Mouse (Mus musculus) thymus, postnatal 0 days (tissue): ENCODE measurements around the gene 4933430I17Rik. TPM values are rescaled to one million over a fixed set of nuclear protein-coding genes. Genes with fewer than 3 reads are reported as not detected.
"Not testable (repeated sequence)": the region's sequence is repeated elsewhere in the genome, so short reads cannot be mapped to it uniquely, and the experiment has no call there.

Experiments used
- DNase-seq: peaks from one replicate; pipeline ENCODE4 v3.0.0-alpha.2; 2015; ENCODE audit warnings: low spot score
- polyA plus RNA-seq: library from polyadenylated mRNA; unstranded; fragments of >200 nt; fragmentation: Nextera tagmentation; extraction: Ambion mirVana; gene quantifications from 2 replicates; pipeline ENCODE4 v1.2.1, GENCODE M21; 2015

Gene 4933430I17Rik
- polyA plus RNA-seq, 1 experiment from 2014 or later, result 0.49 TPM

DNA sequence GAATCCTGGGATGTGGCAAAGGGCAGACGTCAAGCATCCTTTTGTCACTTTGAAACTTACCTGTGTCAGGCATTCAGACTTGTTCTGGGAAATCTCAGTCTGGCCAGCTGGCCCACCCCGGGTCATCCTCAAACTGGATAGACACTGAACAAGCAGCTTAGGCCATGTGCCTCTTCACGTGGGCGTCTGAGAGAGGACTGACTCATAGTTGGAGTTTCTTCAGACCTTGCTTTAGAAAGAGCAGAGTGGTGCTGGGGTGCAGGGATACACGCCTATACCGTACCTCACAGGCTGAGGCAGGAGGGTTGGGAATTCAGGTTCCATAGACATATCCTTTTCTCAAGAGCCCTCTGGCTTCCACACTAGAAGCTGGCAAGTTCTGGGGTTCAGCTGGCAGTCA lies 18.6 kb downstream of the 4933430I17Rik start:
- no peak for DNase-seq

DNA sequence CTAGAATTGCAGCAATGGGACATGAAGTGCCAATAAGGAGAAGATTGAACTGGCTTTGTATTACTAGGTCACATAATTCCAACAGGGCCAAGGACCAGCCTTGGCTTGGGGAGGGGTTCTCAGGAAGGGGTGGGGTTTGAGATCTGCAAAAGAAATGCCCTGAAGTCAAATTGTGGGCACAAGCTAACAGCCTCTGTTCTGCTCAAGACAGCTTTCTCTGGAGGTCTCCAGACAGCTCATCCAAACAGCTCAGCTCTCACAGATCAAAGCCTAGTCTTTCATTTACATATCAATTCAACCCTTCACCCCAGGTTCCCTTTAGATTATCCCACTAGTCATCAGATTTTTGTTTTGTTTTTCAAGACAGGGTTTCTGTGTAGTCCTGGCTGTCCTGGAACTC lies 19.6 kb downstream of the 4933430I17Rik start:
- no peak for DNase-seq

DNA sequence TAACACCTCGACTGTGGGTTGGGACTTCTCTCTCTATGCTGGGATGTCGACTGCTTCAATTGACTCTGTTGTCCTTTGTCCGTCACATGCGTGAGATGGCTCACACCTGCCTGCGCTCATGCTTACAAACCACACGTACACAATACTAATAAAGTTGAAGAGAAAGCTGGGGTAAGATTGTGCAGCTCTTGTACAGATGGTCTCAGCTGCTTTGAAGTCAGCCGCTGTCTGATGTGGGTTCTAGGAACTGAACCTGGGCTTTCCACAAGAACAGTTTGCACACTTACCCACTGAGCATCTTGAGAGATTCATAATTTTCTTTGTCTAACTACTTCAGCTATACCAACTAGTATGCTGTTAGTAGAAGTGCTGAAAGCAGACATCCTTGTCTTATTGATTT lies 26.8 kb downstream of the 4933430I17Rik start:
- peak; percentile 72 for DNase-seq

DNA sequence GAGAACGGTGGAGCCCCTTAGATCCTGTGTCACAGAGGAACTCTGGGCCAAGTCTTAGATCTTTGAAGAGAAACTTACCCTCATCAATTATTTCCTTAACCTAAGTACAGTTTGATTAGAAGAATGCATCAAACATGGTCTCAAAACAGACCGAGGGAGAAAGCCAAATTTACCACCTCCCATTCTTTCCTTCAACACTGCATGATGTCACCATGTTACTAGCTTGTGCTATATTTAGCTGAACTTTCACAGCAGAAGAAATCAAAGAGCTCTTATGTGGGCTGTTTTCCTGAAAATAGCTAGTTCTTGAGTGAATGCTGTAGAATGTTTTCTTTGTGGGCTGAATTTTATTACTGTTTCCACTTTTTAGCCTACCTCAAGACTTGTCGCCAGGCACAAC lies 32.3 kb downstream of the 4933430I17Rik start:
- peak; percentile 15 for DNase-seq

DNA sequence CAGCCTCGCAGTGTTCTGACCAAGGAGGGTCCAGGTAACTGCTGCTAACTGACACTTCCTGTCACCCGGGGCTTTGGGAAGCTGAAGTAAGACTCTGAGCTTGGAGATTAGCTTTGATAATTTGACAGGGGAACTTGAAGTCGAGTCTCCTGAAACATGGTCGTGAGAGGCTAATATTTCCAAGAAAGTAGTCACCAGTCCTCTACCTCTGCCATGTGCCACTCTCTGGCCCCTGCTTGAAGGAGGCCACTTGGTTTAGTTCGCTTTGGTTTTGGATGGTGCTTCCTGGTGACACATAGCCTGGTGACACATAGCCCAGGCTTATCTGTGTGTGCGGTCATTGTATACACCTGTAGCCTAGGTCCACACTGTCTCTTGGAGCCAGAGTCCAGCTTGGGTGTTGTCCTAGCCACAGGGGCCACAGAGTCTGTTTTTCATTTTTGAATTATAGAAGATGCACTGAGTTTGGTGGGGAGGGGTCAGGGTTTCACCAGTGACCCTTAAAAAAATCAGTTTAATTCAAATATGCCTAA lies 34.7 kb downstream of the 4933430I17Rik start, which contains the start of gene Rgs3:
TSS of gene Rgs3 (plus strand) at position 51 of the 533 bp plus-strand sequence.
- DNase-seq, result no peak

DNA sequence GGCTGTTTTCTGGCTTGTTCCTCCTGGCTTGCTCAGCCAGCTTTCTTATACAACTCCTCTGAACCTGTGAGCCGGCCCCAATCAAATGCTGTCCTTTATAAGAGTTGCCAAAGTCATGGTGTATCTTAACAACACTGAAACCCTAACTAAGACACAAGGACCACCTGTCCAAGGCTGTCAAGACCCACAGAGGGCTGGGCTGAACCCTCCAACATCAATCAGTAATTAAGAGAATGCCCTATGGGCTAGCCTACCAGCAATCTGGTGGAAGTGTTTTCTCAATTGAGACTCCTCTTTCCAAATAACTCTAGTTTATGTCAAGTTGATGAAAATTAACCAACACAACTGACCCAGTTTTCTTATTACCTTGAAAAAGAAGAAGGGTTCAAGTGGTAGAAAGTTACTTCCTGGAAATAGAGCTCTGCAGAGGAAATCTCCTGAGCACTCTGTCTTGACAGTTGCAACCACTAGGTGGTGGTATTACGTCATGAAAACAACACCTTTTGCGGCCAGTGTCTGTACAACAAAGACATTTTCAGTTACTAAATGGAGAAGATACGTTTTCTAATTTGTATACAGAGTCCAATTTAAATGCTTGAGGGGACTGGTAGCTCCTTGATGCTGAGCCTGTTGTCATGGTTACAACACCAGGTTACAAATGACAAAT lies 35.9 kb downstream of the 4933430I17Rik start:
- DNase-seq, result peak; percentile 89

DNA sequence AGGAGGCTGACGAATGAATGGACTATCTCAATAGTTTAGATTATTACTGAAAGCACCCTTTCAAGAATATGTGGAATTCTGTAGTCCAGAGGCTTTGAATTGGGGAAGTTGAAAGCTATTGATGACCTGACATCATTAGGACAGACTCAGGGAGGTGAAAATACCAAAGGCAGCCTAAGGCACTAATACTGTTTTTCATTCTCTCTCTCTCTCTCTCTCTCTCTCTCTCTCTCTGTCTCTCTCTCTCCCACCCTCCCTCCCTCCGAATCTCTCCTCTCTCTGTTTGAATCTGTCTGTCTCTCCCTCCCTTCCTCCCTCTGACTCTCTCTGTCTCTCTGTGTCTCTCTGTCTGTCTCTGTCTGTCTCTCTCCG lies 36.4 kb downstream of the 4933430I17Rik start:
- DNase-seq, result no peak

DNA sequence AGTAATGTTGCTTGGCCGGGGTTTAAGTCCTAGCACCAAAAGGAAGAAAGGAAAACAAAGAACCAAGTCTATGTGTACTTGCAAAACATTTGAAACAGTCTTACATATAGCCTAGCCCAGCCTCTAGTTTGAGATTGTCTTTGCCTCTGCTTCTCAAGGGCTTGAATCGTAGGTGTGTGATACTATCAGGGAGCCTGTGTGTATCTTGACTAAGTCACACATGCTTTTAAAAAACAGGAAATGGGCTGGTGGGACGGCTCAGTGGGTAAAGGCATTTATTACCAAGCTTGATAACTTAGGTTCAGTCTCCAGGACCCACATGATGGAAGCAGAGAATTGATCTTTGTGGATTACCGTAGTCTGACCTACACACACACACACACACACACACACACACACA lies 36.8 kb downstream of the 4933430I17Rik start:
- DNase-seq, result peak; percentile 53

DNA sequence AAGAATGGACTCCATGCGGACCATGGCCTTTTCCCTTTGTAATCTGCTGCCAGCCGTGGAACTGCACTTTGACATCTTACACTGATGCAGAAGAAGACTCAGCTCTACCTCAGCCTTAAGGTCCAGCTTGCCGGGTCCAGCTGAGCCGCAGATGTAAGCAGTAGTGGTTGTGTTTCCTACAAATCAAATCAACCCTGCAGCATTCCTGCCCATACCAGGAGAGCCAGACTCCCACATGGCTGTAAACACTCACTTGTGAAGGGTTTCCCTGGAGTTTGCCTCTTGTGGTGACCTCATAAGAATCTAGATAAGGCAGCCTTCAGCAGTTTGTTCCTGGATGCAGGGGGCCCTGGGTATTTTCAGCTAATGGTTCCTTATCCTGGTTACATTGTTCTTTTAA lies 41.4 kb downstream of the 4933430I17Rik start:
- no peak for DNase-seq

DNA sequence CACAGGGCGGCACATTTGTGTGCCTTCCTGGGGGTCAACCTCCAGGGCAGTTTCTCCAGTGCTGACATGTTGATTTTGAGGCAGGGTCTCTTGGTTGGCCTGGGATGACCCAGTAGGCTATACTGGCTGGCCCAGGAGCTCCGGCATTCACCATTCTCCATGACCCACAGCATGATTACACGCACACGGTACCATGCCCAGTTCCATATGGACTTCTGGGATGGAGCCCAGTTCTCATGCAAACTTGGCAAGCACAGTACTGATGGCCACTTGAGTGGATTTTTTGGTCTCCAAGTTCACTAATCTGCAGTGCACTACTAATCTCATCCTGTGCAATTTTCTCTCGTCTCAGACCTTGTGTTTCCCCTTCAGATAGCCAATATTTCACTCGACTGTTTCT lies 42.5 kb downstream of the 4933430I17Rik start:
- DNase-seq, result no peak

DNA sequence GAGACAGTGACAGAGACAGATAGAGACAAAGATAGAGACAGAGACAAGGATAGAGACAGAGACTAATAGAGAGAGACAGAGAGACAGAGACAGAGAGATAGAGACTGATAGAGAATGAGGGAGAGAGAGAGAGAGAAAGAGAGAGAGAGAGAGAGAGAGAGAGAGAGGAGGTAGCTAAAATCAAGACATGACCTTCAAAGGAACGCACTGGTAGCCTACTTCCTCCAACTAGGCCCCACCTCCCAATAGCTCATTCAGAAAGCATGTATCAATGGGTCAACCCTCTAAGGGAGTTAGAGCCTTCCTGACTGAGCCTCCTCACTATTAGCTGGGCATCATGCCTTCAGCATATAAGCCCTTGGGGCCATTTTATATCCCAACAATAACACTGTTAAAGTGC lies 43.2 kb downstream of the 4933430I17Rik start:
- no peak for DNase-seq

DNA sequence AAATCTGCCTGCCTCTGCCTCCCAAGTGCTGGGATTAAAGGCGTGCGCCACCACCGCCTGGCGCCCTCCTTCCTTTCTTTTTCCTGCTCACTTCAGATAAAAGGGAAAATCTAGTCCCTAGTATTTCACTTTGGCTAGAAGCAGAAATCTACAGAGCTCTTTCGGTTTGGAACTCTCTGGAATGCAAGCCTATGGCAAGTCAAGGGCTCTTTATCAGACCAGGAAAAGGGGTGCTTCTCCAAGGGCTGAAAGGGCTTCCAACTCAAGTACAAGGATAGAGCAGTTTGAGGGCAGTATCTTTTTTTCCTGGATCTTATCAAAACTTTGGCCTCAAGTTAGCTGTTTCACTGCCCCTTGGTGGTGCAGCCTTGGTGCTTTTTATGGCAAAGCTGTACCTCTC lies 44.4 kb downstream of the 4933430I17Rik start:
- DNase-seq, result no peak

DNA sequence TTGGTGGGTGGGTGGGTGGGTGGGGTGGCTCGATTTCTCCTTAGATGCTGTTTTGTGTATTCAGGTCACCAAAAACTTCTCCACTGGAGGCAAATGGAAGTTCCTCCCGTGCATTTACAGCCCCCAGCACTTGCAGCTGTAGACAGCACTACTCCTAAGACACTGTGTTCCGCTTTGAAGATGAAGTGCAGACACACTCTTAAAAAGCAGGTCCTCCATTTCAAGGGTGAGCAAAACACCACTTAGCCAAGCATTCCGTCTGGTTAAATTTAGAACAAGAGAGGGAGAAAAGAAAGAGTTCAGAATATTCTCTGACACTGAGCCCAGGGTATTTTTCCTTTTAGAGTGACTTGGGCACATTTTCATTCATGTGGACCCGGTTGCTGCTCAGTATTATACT lies 44.9 kb downstream of the 4933430I17Rik start:
- no peak for DNase-seq

DNA sequence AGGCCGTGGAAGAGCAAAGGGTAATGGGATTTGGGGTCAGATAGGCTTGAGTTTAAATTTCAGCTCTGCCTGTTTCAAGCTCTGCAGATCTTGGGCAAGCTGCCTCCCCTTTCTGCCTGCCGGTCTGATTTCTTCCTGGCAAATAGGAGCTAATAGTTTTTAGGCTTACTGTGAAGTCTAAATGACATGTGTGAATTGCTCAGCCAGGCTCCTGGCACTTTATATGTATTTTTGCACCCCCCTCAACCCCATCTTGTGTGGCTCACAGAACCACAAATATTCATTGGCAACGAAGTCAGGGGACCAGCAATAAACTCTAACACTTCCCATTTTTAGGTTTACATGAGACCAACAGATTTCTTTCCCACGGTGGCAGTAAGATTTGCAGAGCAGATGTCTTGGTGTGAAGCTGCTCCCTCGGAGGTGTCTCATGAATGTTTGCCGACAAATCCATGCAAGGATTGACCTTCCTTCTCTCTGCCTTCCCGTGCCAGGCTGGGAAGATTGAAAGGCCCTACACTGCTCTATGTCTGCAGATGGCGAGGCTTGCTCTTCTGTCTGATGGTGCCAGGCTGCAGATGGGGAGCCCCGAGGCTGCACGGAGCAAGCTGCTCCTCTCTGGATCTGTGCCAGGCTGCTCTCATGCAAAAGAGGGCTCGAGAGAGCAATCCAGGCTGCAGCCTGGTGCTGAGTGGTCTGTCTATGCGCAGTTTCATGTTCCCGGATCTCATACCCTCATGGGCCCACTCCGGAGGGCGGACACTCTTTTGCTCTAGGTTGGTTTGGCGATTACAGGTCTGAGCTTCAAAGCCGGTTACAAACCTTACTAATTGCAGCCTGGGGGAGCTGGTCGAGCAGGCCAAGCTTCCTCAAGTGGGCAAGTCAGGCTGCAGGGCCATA lies 57.4 kb downstream of the 4933430I17Rik start:
- DNase-seq, result no peak

DNA sequence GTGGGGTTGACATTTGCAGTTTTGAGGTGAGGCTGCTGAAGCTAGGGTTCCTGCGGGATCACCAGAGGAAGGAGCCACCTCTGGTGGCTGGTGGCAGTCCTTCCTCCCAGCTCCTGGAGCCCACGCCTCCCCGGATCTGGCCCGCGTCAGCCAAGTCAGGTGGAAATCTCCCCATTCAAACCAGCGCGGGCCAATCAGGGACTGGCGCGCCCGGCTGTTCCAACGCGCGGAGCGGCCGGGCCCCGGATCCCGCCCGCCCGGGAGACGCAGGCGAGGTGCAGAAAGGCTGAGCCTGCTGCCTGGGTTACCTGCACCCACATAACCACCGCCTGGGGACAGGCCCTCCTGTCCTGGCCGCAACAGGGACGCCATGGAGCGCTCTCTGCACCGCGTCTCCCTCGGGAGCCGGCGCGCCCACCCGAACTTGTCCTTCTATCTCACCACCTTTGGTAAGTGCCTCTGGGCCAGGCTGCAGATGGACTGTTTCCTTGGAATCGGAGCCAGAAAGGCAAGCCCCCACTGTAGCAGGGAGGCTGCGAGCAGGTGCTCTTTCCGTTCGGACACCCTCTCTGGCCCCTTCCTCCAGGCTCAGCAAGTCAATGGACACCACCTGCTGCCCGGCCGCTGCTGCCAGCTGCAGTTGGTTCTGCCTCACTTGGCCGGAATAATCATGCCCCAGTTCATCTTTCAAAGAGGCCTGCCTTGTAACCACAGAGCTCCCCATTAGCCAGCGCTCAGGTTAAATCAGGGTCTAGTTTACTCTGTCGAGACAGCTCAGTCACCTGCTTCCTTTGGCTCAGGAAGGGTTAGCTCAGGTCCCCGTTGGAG lies 58.3 kb downstream of the 4933430I17Rik start:
- peak; percentile 54 for DNase-seq

DNA sequence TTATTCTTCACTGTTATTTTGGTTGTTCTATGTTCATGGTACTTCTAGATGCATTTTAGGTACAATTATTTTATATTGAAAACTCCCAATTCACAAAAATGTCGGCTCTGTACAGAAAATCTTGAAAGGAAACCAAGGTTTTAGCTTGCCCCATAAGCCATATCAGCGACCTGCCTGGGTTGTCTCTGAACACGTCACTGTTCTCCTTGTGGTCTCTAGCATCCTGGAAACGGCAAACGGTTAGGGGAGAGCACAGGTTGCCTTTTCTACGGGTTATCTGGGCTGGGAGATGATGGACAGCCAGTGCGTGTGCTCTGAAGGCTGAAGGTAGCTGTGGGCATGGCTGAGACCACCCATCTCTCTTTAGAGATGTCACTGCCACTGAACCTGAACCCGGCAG lies 61.9 kb downstream of the 4933430I17Rik start:
- DNase-seq, result no peak

DNA sequence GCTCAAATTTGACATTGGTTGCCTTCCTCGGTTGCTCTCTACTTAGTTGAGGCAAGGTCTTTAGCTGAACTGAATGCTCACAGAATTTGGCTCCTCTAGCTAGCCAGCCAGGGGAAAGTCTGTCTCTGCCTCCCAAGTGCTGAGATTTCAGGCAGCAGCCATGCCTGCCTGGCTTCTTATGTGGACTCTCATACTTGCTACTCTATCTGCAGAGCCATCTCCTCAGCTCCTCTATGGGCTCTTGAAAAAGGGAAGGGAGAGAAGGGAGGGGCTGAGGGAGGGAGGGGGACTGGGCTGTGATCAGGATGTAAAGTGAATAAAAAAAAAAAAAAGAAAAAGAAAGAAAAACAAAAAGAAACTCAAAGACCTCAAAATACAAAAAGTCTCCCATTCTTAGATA lies 65.7 kb downstream of the 4933430I17Rik start:
- DNase-seq, result no peak

DNA sequence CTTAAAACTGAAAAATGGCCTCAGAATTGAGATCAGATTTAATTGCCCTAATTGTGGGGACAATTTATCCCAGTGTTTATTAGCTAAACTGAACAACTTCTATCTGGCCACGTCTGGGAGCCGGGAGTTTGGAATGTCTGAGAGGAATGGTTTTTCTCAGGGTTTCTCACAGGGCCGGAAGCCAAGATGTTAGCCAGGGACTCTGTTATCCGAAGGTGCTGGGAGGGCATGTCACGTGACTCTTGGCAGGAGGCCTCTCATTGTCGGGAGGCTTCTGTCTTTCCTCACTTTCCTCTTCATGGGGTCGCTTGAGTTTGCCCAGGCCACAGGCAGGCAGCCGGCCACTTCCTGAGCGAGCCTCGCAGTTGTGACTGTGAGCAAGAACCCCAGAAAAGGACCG lies 66.2 kb downstream of the 4933430I17Rik start:
- no peak for DNase-seq

DNA sequence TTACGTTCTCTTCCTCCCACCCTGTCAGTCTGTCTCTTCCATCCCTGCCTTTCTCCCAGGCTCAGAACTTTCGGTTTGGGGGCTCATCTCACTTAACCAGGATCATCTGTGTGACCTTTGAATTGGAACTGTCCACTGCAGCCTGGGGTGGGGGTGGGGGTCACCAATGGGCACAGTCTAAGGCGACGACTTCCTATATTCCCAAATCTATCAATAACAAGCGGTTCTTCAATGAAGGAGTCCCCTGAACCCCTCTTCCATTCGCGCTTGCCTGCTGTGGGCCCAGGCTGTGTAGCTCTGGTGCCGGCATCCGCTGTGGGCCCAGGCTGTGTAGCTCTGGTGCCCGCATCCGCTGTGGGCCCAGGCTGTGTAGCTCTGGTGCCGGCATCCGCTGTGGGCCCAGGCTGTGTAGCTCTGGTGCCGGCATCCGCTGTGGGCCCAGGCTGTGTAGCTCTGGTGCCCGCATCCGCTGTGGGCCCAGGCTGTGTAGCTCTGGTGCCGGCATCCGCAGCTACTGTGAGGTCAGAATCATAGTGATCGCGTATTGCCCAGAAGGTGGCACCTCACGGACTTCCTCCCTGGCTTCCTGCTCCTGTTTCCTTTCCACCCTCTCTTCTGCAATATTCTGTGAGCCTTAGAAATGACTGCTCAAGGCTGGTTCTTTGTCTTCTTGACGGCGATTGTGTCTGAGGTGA lies 68.5 kb downstream of the 4933430I17Rik start:
- DNase-seq, result not testable (repeated sequence)

DNA sequence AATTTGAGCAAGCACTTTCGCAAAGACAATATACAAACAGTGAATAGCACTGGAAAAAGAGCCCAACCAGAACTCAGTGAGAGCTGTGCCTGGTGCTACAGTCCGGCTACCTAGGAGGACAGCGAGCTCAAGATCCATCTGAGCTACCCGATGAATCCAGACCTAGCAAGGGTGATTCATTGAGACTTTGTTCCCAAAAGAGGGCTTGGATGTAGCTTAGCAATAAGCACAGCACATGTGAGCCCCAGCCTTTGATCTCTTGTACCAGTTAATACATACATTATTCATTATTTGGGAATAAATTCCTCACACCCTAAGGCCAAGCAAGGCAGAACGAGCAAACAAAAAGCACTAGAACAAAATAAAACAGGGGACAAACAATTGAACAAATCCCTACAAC lies 69.3 kb downstream of the 4933430I17Rik start:
- DNase-seq, result no peak

DNA sequence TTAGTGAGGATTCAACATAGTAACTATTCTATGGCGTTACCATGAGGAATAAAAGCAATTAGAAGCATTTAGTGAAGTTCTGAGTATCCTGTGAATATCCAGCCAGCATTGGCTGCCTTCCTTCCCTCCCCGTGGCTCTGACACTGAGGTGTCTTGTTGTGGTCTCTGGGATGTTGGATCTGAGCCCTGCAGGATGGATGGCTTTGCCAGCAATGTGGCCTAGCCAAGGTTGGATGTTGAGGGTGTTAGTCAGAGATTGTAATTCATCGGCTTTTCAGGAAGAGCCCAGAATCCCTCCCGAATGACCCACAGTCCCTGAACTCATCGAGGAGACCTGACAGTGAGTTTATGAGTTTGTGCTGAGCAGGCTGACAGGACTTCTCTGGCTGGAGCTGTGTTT lies 70.9 kb downstream of the 4933430I17Rik start:
- no peak for DNase-seq
